Mouse (Mus musculus): ENCODE measurements at regions not wholly inside any gene's neighbourhood (a gene's known extent, or its start where the extent isn't known, plus 50 kb on each side); places are given as distances from the start of the nearest gene placed in this dataset.
"Not testable (repeated sequence)": the region's sequence is repeated elsewhere in the genome, so short reads cannot be mapped to it uniquely, and the experiment has no call there.

- no peak for DNase-seq (ENCODE audit: low spot score in 2 of 2)
Measured at GRCm38 (mm10) chr10:10270297-10270696, 201.8 kb downstream of the Adgb start.

GRCm38 (mm10) chr10:10252540-10253318 lies 219.4 kb downstream of the Adgb start:
- peak; percentile 5 to 9 for DNase-seq (ENCODE audit: low spot score in 2 of 2)

- DNase-seq (ENCODE audit: low spot score in 2 of 2): peak; percentile 5 to 10
Measured at GRCm38 (mm10) chr10:10252136-10252535, 220.0 kb downstream of the Adgb start.

- DNase-seq (ENCODE audit: low spot score in 2 of 2): no peak
Measured at GRCm38 (mm10) chr10:10234894-10235523, 237.1 kb downstream of the Adgb start.

- DNase-seq (ENCODE audit: low spot score in 2 of 2): no peak
Measured at GRCm38 (mm10) chr10:10224582-10225144, 247.5 kb downstream of the Adgb start.

- DNase-seq (ENCODE audit: low spot score in 2 of 2): no peak
Measured at GRCm38 (mm10) chr10:10219726-10220125, 252.4 kb downstream of the Adgb start.

- no peak for DNase-seq (ENCODE audit: low spot score in 2 of 2)
Measured at GRCm38 (mm10) chr10:10216892-10217291, 255.2 kb downstream of the Adgb start.

GRCm38 (mm10) chr10:10215376-10215775 lies 256.8 kb downstream of the Adgb start:
- DNase-seq (ENCODE audit: low spot score in 2 of 2): no peak

GRCm38 (mm10) chr10:10208354-10208753 lies 263.8 kb downstream of the Adgb start:
- DNase-seq (ENCODE audit: low spot score in 2 of 2): no peak

- no peak for DNase-seq (ENCODE audit: low spot score in 2 of 2)
Measured at GRCm38 (mm10) chr10:10205805-10206520, 266.2 kb downstream of the Adgb start.

- no peak for DNase-seq (ENCODE audit: low spot score in 2 of 2)
Measured at GRCm38 (mm10) chr10:10203982-10204381, 268.1 kb downstream of the Adgb start.

- DNase-seq (ENCODE audit: low spot score in 2 of 2): no peak
Measured at GRCm38 (mm10) chr10:10190308-10190707, 281.8 kb downstream of the Adgb start.

GRCm38 (mm10) chr10:10188113-10188512 lies 284.0 kb downstream of the Adgb start:
- DNase-seq (ENCODE audit: low spot score in 2 of 2): no peak

- DNase-seq (ENCODE audit: low spot score in 2 of 2): no peak
Measured at GRCm38 (mm10) chr10:10186721-10187120, 285.4 kb downstream of the Adgb start.

GRCm38 (mm10) chr10:10185298-10185883 lies 284.5 kb upstream of the Stxbp5 start:
- no peak for DNase-seq (ENCODE audit: low spot score in 2 of 2)

GRCm38 (mm10) chr10:10184386-10184785 lies 283.5 kb upstream of the Stxbp5 start:
- no peak for DNase-seq (ENCODE audit: low spot score in 2 of 2)

- DNase-seq (ENCODE audit: low spot score in 2 of 2): not testable (repeated sequence)
Measured at GRCm38 (mm10) chr10:10177037-10177436, 276.2 kb upstream of the Stxbp5 start.
